ENCODE assay signal across 9 mouse cellular contexts in genomic region chr4:120745731-120746551, GRCm38 (mm10). TPM values are rescaled to one million over a fixed set of nuclear protein-coding genes. Genes with fewer than 3 reads are reported as not detected.
DNase-seq lines count a peak whose midpoint lies in the region; ATAC-seq and TF ChIP-seq lines count a peak whose summit lies in the region.
"Had no signal": no experiment of that assay in that cellular context is flagged by ENCODE, and none has a peak within 500 bp of the region (broad histone marks: within the 10 kb centered on the region; RNA-seq: fewer than 3 reads in every experiment).

No protein-coding gene starts in this region.

- H3K27me3 ChIP-seq in kidney, embryonic 14.5 days (ENCODE audit: control insufficient read depth, insufficient read depth, low read length), result peaks cover 36% of the 10 kb centered on the region
- H3K27me3 ChIP-seq in kidney, adult 2 months (replicated peaks; ENCODE audit: control insufficient read depth, insufficient read depth, low read length), result no peaks in the 10 kb centered on the region; the same call in 1 of the 2 replicates
- H3K27me3 ChIP-seq in forebrain, embryonic 16.5 days (replicated peaks; ENCODE audit: control insufficient read depth, insufficient read depth, low read length), result peaks cover 33% of the 10 kb centered on the region
- H3K27me3 ChIP-seq in intestine, embryonic 16.5 days (replicated peaks; ENCODE audit: control insufficient read depth, insufficient read depth, low read length), result peaks cover 40% of the 10 kb centered on the region
- peaks cover 11% of the 10 kb centered on the region for H3K27me3 ChIP-seq in neural tube, embryonic 14.5 days (ENCODE audit: control insufficient read depth, insufficient read depth, low read length)

- peak overlapping the region; percentile 59; the same call in 1 of the 2 replicates for H3K4me3 ChIP-seq in kidney, embryonic 14.5 days (ENCODE audit: low read length)
- H3K4me3 ChIP-seq in kidney, adult 2 months (ENCODE audit: insufficient read depth, low read depth, low read length), result no peak overlapping the region
- H3K4me3 ChIP-seq in forebrain, embryonic 16.5 days (replicated peaks; ENCODE audit: low read length), result no peak overlapping the region
- peak overlapping the region; percentile 70 for H3K4me3 ChIP-seq in intestine, embryonic 16.5 days (ENCODE audit: low read length)
- no peak overlapping the region for H3K4me3 ChIP-seq in neural tube, embryonic 14.5 days (ENCODE audit: low read depth, low read length)

- WGBS in kidney, embryonic 14.5 days, result 36% methylated on average over 10 of the region's 10 CpGs
- whole genome bisulfite sequencing in kidney, adult 2 months, result 78% methylated on average over 10 of the region's 10 CpGs
- WGBS in forebrain, embryonic 16.5 days, result 17% methylated on average over 10 of the region's 10 CpGs
- 47% methylated on average over 10 of the region's 10 CpGs for WGBS in intestine, embryonic 16.5 days
- 18% methylated on average over 10 of the region's 10 CpGs for WGBS in neural tube, embryonic 14.5 days

- no peak for TF ChIP-seq POLR2A in kidney, adult 2 months (IDR thresholded peaks at IDR 0.05; ENCODE audit: low read depth, low read length)

- H3K4me1 ChIP-seq in kidney, embryonic 14.5 days (ENCODE audit: control insufficient read depth, insufficient read depth, low read length), result peaks cover 26% of the 10 kb centered on the region
- no peaks in the 10 kb centered on the region for H3K4me1 ChIP-seq in kidney, adult 2 months (ENCODE audit: control insufficient read depth, insufficient read depth, low read length)
- H3K4me1 ChIP-seq in forebrain, embryonic 16.5 days (replicated peaks; ENCODE audit: control insufficient read depth, insufficient read depth, low read length), result peaks cover 18% of the 10 kb centered on the region
- H3K4me1 ChIP-seq in intestine, embryonic 16.5 days (ENCODE audit: control insufficient read depth, insufficient read depth, low read length), result peaks cover 8% of the 10 kb centered on the region; the same call in 1 of the 2 replicates
- peaks cover 7% of the 10 kb centered on the region; the same call in 1 of the 2 replicates for H3K4me1 ChIP-seq in neural tube, embryonic 14.5 days (ENCODE audit: control insufficient read depth, insufficient read depth, low read length)

- no peak overlapping the region for H3K9ac ChIP-seq in kidney, embryonic 14.5 days (ENCODE audit: low read depth, low read length)
- H3K9ac ChIP-seq in forebrain, embryonic 16.5 days (replicated peaks; ENCODE audit: low read depth, low read length), result no peak overlapping the region
- H3K9ac ChIP-seq in intestine, embryonic 16.5 days (ENCODE audit: low read depth, low read length), result no peak overlapping the region
- no peak overlapping the region for H3K9ac ChIP-seq in neural tube, embryonic 14.5 days (replicated peaks; ENCODE audit: low read depth, low read length)

- peak overlapping the region; percentile 100 for H3K4me2 ChIP-seq in kidney, embryonic 14.5 days (replicated peaks; ENCODE audit: low read depth, low read length)
- peak overlapping the region; percentile 95 for H3K4me2 ChIP-seq in forebrain, embryonic 16.5 days (ENCODE audit: low read length)
- peak overlapping the region; percentile 100; the same call in 1 of the 2 replicates for H3K4me2 ChIP-seq in intestine, embryonic 16.5 days (ENCODE audit: low read depth, low read length)
- peak overlapping the region; percentile 100 for H3K4me2 ChIP-seq in neural tube, embryonic 14.5 days (ENCODE audit: low read depth, low read length)

- no peak for ATAC-seq in kidney, embryonic 14.5 days (ENCODE audit: low FRiP score, low TSS enrichment)
- no peak for ATAC-seq in forebrain, embryonic 16.5 days
- ATAC-seq in intestine, embryonic 16.5 days, result no peak
- ATAC-seq in neural tube, embryonic 14.5 days (ENCODE audit: low read depth), result no peak

- no peak overlapping the region for H3K27ac ChIP-seq in kidney, embryonic 14.5 days (ENCODE audit: low read depth, low read length)
- H3K27ac ChIP-seq in kidney, adult 2 months (ENCODE audit: insufficient read depth, low read depth, low read length), result no peak overlapping the region
- H3K27ac ChIP-seq in forebrain, embryonic 16.5 days (ENCODE audit: low read length), result no peak overlapping the region
- H3K27ac ChIP-seq in intestine, embryonic 16.5 days (ENCODE audit: low read length), result no peak overlapping the region
- no peak overlapping the region for H3K27ac ChIP-seq in neural tube, embryonic 14.5 days (ENCODE audit: low read depth, low read length)
- H3K27ac ChIP-seq: macrophage had no signal

- TF ChIP-seq CTCF in kidney, adult 2 months (conservative IDR thresholded peaks at IDR 0.05; ENCODE audit: insufficient read depth, insufficient read length, low read depth, low read length), result no peak

- H3K9me3 ChIP-seq in kidney, embryonic 14.5 days (ENCODE audit: control insufficient read depth, low read length), result no peaks in the 10 kb centered on the region
- no peaks in the 10 kb centered on the region for H3K9me3 ChIP-seq in forebrain, embryonic 16.5 days (ENCODE audit: control insufficient read depth, low read length)
- H3K9me3 ChIP-seq in intestine, embryonic 16.5 days (ENCODE audit: control insufficient read depth, low read length), result no peaks in the 10 kb centered on the region
- H3K9me3 ChIP-seq in neural tube, embryonic 14.5 days (ENCODE audit: control insufficient read depth, low read length), result no peaks in the 10 kb centered on the region

- DNase-seq in kidney, adult 2 months, result no peak
- no peak for DNase-seq in T-cell, adult 2 months (ENCODE audit: low spot score)
- no peak for DNase-seq in adrenal gland, postnatal 36 days
- no peak for DNase-seq in left cerebral cortex, adult 8-10 months (ENCODE audit: low spot score in 2 of 2)

- no peaks in the 10 kb centered on the region for H3K36me3 ChIP-seq in kidney, embryonic 14.5 days (ENCODE audit: control insufficient read depth, insufficient read depth, low read length)
- no peaks in the 10 kb centered on the region for H3K36me3 ChIP-seq in kidney, adult 2 months (ENCODE audit: control insufficient read depth, insufficient read depth, low read length)
- H3K36me3 ChIP-seq in forebrain, embryonic 16.5 days (ENCODE audit: control insufficient read depth, insufficient read depth), result no peaks in the 10 kb centered on the region
- no peaks in the 10 kb centered on the region for H3K36me3 ChIP-seq in intestine, embryonic 16.5 days (ENCODE audit: control insufficient read depth, insufficient read depth, low read length)
- no peaks in the 10 kb centered on the region for H3K36me3 ChIP-seq in neural tube, embryonic 14.5 days (ENCODE audit: control insufficient read depth, insufficient read depth, low read length)

RNA-seq across cellular contexts. Expression of gene Kcnq4, which starts 2.5 kb away (rescaled TPM):
- polyA plus RNA-seq in kidney, embryonic 14.5 days (2014; fragmentation: Nextera tagmentation; extraction: Ambion mirVana), result 0.51 and 0.73 TPM in 2 replicates
- polyA plus RNA-seq in kidney, adult 2 months (2012; rRNA removed), result 0.86 and 1.0 TPM in 2 replicates
- polyA plus RNA-seq in forebrain, embryonic 16.5 days (2015; fragmentation: Nextera tagmentation; extraction: Ambion mirVana), result 8.7 and 11.1 TPM in 2 replicates
- 2.0 and 2.3 TPM in 2 replicates for polyA plus RNA-seq in intestine, embryonic 16.5 days (2015; fragmentation: Nextera tagmentation; extraction: Ambion mirVana)
- polyA plus RNA-seq in neural tube, embryonic 14.5 days (2014; fragmentation: Nextera tagmentation; extraction: Ambion mirVana), result 5.2 and 5.5 TPM in 2 replicates
- total RNA-seq in adrenal gland, postnatal 36 days (2021), result 1 to 10 TPM; 2.3 TPM
- total RNA-seq in left cerebral cortex, adult 8-10 months (2022), result 1 to 10 TPM; 7.5 to 9.1 (median 7.7) TPM
- polyA plus RNA-seq: macrophage had no signal

Comparison
In these comparisons a context has a peak if more than half of its experiments do, and no peak if none do; other contexts are left out.
1. H3K4me3 ChIP-seq: peak in kidney, embryonic 14.5 days (single experiment) and intestine, embryonic 16.5 days (single experiment); none in kidney, adult 2 months (single experiment), forebrain, embryonic 16.5 days (single experiment) and neural tube, embryonic 14.5 days (single experiment).
2. Peak in every context shown above with its lines, with median percentiles within 50 percentile points of each other: H3K4me2 ChIP-seq.